Mouse (Mus musculus) ES-Bruce4 (cell line): ENCODE measurements at regions not wholly inside any gene's neighbourhood (a gene's known extent, or its start where the extent isn't known, plus 50 kb on each side); places are given as distances from the start of the nearest gene placed in this dataset.

Experiments used
- H3K27ac ChIP-seq: 2 replicates; pipeline ENCODE4 v1.5.1; 2012; ENCODE audit warnings: low read length, inconsistent platforms; ENCODE audit not compliant: insufficient read depth
- H3K27me3 ChIP-seq: 2 replicates; pipeline ENCODE4 v1.6.1; 2012; ENCODE audit warnings: mild to moderate bottlenecking, low read length, inconsistent platforms; ENCODE audit not compliant: control insufficient read depth, poor library complexity, insufficient read depth, severe bottlenecking
- H3K36me3 ChIP-seq: 2 replicates; pipeline ENCODE4 v1.6.1; 2012; ENCODE audit warnings: inconsistent platforms, mild to moderate bottlenecking, low read length, moderate library complexity; ENCODE audit not compliant: control insufficient read depth, poor library complexity, insufficient read depth, severe bottlenecking
- H3K4me1 ChIP-seq: one replicate; pipeline ENCODE4 v1.8.1; 2011; ENCODE audit warnings: low read length; ENCODE audit not compliant: control insufficient read depth, insufficient read depth
- H3K4me3 ChIP-seq: 2 replicates; pipeline ENCODE4 v1.5.1; 2011; ENCODE audit warnings: low read depth, mild to moderate bottlenecking, low read length
- H3K9ac ChIP-seq: 2 replicates; pipeline ENCODE4 v1.6.1; 2012; ENCODE audit warnings: low read depth, mild to moderate bottlenecking, inconsistent platforms; ENCODE audit not compliant: poor library complexity, severe bottlenecking
- H3K9me3 ChIP-seq: replicated peaks from 2 replicates; pipeline ENCODE4 v1.6.1; 2012; ENCODE audit warnings: mild to moderate bottlenecking, low read length, inconsistent platforms; ENCODE audit not compliant: control insufficient read depth, poor library complexity, insufficient read depth, severe bottlenecking
- CTCF ChIP-seq: IDR thresholded peaks from one replicate; pipeline ENCODE4 v1.8.1; 2011; ENCODE audit warnings: low read depth, low read length
- EP300 ChIP-seq: IDR thresholded peaks from 2 replicates; pipeline ENCODE4 v1.6.1; 2011; ENCODE audit warnings: low read depth, low read length; ENCODE audit not compliant: insufficient read depth
- POLR2A ChIP-seq: IDR thresholded peaks from one replicate; pipeline ENCODE4 v1.8.1; 2011; ENCODE audit warnings: low read length; ENCODE audit not compliant: insufficient read depth

- peak; percentile 81 for TF ChIP-seq CTCF
- TF ChIP-seq POLR2A, result no peak
- Histone ChIP-seq H3K4me1 (no peaks in the 10 kb centered on the region), H3K27me3 (no peaks in the 10 kb centered on the region), H3K4me3 (no peak overlapping the region), H3K9ac (no peak overlapping the region), H3K27ac (no peak overlapping the region), H3K9me3 (no peaks in the 10 kb centered on the region), H3K36me3 (no peaks in the 10 kb centered on the region)
Observed at GRCm38 (mm10) chr5:74943737-74944403, 100.7 kb downstream of the Chic2 start.

GRCm38 (mm10) chr5:74941426-74941825 lies 103.1 kb downstream of the Chic2 start:
- no peaks in the 10 kb centered on the region for H3K27me3 ChIP-seq
- no peaks in the 10 kb centered on the region for H3K36me3 ChIP-seq
- no peak overlapping the region for H3K4me3 ChIP-seq
- no peaks in the 10 kb centered on the region for H3K9me3 ChIP-seq
- TF ChIP-seq EP300 (no peak), POLR2A (no peak), CTCF (no peak)
- no peak overlapping the region for H3K27ac ChIP-seq
- no peaks in the 10 kb centered on the region for H3K4me1 ChIP-seq
- H3K9ac ChIP-seq, result no peak overlapping the region

GRCm38 (mm10) chr5:74937416-74937940 lies 107.1 kb downstream of the Chic2 start:
- Histone ChIP-seq H3K4me1 (no peaks in the 10 kb centered on the region), H3K9me3 (no peaks in the 10 kb centered on the region), H3K27me3 (no peaks in the 10 kb centered on the region), H3K9ac (no peak overlapping the region), H3K4me3 (no peak overlapping the region), H3K27ac (no peak overlapping the region), H3K36me3 (no peaks in the 10 kb centered on the region)
- TF ChIP-seq CTCF, result no peak
- TF ChIP-seq POLR2A, result no peak
- TF ChIP-seq EP300, result no peak

GRCm38 (mm10) chr5:74936087-74936486 lies 108.5 kb downstream of the Chic2 start:
- Histone ChIP-seq H3K9ac (no peak overlapping the region), H3K4me3 (no peak overlapping the region), H3K9me3 (no peaks in the 10 kb centered on the region), H3K4me1 (no peaks in the 10 kb centered on the region), H3K27ac (no peak overlapping the region), H3K27me3 (no peaks in the 10 kb centered on the region), H3K36me3 (no peaks in the 10 kb centered on the region)
- no peak for TF ChIP-seq CTCF

GRCm38 (mm10) chr5:74935676-74936075 lies 108.9 kb downstream of the Chic2 start:
- Histone ChIP-seq H3K4me1 (no peaks in the 10 kb centered on the region), H3K9ac (no peak overlapping the region), H3K36me3 (no peaks in the 10 kb centered on the region), H3K9me3 (no peaks in the 10 kb centered on the region), H3K27me3 (no peaks in the 10 kb centered on the region), H3K4me3 (no peak overlapping the region), H3K27ac (no peak overlapping the region)
- TF ChIP-seq CTCF, result no peak

DNA sequence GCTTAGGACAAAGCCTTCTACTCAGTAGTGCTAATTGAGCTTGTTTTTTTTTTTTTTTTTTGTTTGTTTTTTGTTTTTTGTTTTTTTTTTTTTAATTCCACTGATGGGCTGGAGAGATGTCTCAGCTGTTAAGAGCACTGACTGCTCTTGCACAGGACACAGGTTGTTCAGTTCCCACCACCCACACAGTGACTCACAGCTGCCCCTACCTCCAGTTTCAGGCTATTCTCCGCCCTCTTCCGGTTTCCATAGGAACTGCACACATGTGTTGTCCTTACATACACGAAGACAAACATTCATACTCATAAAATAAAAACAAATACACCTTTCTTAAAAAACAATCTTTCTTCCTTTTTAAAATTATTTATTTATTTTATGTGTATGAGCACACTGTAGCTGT lies 111.3 kb downstream of the Chic2 start:
- Histone ChIP-seq H3K27me3 (no peaks in the 10 kb centered on the region), H3K9ac (no peak overlapping the region), H3K27ac (no peak overlapping the region), H3K9me3 (no peaks in the 10 kb centered on the region), H3K4me3 (no peak overlapping the region), H3K4me1 (no peaks in the 10 kb centered on the region), H3K36me3 (no peaks in the 10 kb centered on the region)
- no peak for TF ChIP-seq EP300
- TF ChIP-seq CTCF, result no peak
- no peak for TF ChIP-seq POLR2A
